Mouse (Mus musculus): ENCODE data around the gene Inhbb. TPM values are rescaled to one million over a fixed set of nuclear protein-coding genes. Genes with fewer than 3 reads are reported as not detected.

Gene Inhbb
- polyA plus RNA-seq, 1 experiment from 2014 or later: 0.17 TPM

Other genes with a start within 250 kb of the Inhbb start
- gene Ralb, start 82.5 kb upstream of the Inhbb start, polyA plus RNA-seq (2014; fragmentation: Nextera tagmentation; extraction: Ambion mirVana): 102 TPM in 2 replicates
- 25.6 and 25.7 TPM in 2 replicates for gene Tmem185b, start 103.9 kb upstream of the Inhbb start, polyA plus RNA-seq (2014; fragmentation: Nextera tagmentation; extraction: Ambion mirVana)
- 21.4 and 25.6 TPM in 2 replicates for gene Epb41l5, start 226.8 kb upstream of the Inhbb start, polyA plus RNA-seq (2014; fragmentation: Nextera tagmentation; extraction: Ambion mirVana)